Mouse (Mus musculus) brain, embryonic 14.5 days (tissue): ENCODE results near the gene Slc12a4.

Experiments
- CTCF ChIP-seq: fragments of 200-500 bp; IDR thresholded peaks from 2 replicates; pipeline ENCODE4 v1.5.1; 2012; ENCODE audit warnings: inconsistent platforms, mild to moderate bottlenecking, moderate library complexity, borderline replicate concordance; ENCODE audit not compliant: insufficient read depth, insufficient read length; ENCODE audit errors: extremely low read depth
- POLR2A ChIP-seq: fragments of 200-500 bp; IDR thresholded peaks from 2 replicates; pipeline ENCODE4 v1.6.1; 2012; ENCODE audit warnings: mild to moderate bottlenecking, inconsistent platforms, borderline replicate concordance; ENCODE audit not compliant: poor library complexity, insufficient read depth, insufficient read length, severe bottlenecking; ENCODE audit errors: extremely low read depth

- TF ChIP-seq CTCF (no peak), POLR2A (peak; percentile 31; the same call in 1 of the 2 replicates)
Measured at GRCm38 (mm10) chr8:105936866-105937475, 28.9 kb downstream of the Slc12a4 start.
